Mouse (Mus musculus) cortical plate, adult 2 months (tissue): ENCODE results near the gene Radil. TPM values are rescaled to one million over a fixed set of nuclear protein-coding genes. Genes with fewer than 3 reads are reported as not detected.

Experiments used
- H3K27ac ChIP-seq: fragments of 200-500 bp; 2 replicates; pipeline ENCODE4 v1.5.1; 2012; ENCODE audit warnings: low read length, control low read depth, inconsistent platforms; ENCODE audit not compliant: insufficient read depth
- H3K4me1 ChIP-seq: fragments of 200-500 bp; 2 replicates; pipeline ENCODE4 v1.6.1; 2011; ENCODE audit warnings: low read length; ENCODE audit not compliant: control insufficient read depth, insufficient read depth
- H3K4me3 ChIP-seq: fragments of 200-500 bp; 2 replicates; pipeline ENCODE4 v1.5.1; 2011; ENCODE audit warnings: mild to moderate bottlenecking, low read length, control low read depth; ENCODE audit not compliant: insufficient read depth
- CTCF ChIP-seq: fragments of 200-500 bp; IDR thresholded peaks from 2 replicates; pipeline ENCODE4 v1.5.1; 2011; ENCODE audit warnings: mild to moderate bottlenecking, control low read depth, low read length; ENCODE audit not compliant: insufficient read depth; ENCODE audit errors: extremely low read depth
- POLR2A ChIP-seq: fragments of 200-500 bp; IDR thresholded peaks from 2 replicates; pipeline ENCODE4 v1.6.1; 2011; ENCODE audit warnings: mild to moderate bottlenecking, low read length, control low read depth; ENCODE audit not compliant: insufficient read depth; ENCODE audit errors: extremely low read depth
- polyA plus RNA-seq: library from polyadenylated mRNA; depleted of rRNA; stranded (reverse); fragments of >200 nt; gene quantifications from 2 replicates; pipeline ENCODE4 v1.2.3, GENCODE M21; 2012

Radil gene
- polyA plus RNA-seq, 1 experiment: 17.7 TPM

DNA sequence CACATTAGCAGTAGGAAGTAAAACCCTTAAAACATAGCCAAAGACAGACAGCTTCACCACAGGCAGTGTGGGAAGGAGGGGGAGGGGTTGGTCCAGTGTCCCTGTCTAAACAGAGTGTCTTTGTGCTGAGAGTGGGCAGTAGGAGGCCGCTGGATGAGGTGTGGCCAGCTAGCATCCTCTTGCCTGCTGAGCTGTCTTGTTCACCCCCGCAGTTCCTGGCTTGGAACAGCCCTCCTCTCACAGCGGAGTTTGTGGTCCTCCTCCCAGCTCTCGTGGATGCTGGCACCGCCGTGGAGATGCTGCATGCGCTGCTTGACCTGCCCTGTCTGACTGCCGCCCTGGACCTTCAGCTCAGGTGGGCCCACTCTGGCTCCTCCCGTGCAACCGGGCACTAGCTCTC is 77.2 kb downstream of the Radil start:
- Histone ChIP-seq H3K4me3 (no peak overlapping the region), H3K4me1 (0 out of 2 replicates have a peak, but pooled peaks cover 1% of the 10 kb centered on the region), H3K27ac (peak overlapping the region; percentile 44)
- TF ChIP-seq CTCF (no peak), POLR2A (peak; percentile 46; the same call in 1 of the 2 replicates)

DNA sequence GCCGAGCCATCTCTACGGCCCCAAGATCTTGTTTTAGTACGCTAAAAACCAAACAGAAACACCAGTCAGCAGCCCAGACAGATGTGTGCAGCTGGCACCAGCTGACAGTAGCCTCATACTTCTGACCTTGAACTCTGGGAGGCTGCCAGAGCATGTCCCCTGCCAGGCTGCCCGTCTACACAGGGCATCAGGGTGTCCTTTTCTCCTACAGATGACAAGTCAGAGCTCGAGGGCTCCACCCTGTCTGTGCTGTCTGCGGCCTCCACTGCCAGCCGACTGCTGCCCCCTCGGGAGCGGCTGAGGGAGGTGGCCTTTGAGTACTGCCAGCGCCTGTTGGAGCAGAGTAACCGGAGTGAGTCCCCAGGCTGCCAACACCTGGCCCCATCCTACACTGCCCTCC is 81.1 kb downstream of the Radil start:
- no peak overlapping the region for H3K4me3 ChIP-seq
- TF ChIP-seq POLR2A: no peak
- H3K27ac ChIP-seq: no peak overlapping the region
- 0 out of 2 replicates have a peak, but pooled peaks cover 1% of the 10 kb centered on the region for H3K4me1 ChIP-seq

- H3K4me3 ChIP-seq: no peak overlapping the region
- no peak overlapping the region for H3K27ac ChIP-seq
- TF ChIP-seq CTCF: no peak
- no peak for TF ChIP-seq POLR2A
- no peaks in the 10 kb centered on the region for H3K4me1 ChIP-seq
Observed at GRCm38 (mm10) chr5:142468375-142468774, 82.5 kb downstream of the Radil start.

DNA sequence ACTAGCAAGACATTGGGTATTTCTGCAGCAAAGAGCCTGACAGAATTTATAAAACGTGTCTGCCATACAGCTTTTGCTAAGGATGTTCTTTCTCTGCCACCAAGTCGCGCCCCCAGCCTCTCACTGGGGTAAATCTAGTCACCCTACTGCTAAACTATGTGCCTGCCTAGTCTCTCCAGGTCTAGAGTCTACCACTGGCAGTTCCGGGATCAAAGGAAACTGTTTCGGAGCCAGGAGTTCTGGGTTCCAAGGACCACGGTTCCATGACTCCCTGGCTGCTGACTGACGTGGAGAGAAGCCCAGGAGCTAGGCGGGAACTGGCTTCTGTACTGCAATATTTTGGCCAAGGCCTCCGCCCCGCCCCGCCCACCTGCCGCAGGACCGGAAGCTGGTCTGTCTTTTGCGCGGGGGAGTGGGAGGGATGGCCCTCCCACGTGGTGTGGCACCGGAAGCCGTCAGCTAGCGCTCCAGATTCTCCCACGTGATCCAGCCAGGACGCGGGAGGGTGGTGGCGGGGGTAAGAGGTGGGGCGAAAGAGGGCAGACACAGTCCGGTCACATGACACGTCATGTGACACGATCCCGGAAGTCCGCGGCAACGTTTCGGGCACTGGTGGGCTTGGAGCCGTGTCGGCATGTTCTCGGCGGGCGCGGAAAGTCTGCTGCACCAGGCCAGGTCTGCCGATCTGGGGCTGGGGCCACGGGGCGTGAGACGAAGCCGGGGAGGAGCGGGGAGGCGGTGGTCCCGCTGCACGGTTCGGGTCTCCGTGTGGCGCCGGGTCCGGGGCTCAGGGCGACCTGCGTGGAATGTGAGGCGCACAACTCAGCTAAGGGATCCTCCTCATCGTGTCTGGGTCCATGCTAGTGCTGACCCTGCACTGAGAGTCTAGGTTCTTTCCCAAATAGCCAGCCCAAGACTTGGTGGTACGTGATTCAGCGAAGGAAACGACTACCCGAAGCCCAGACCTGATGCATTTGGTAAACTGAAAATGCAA is 87.1 kb downstream of the Radil start, which contains the start of gene Ap5z1:
Gene Ap5z1, plus strand, starts transcription at position 484 of the 994 bp plus-strand sequence.
- peak within 1 kb of the TSS; percentile 88 for H3K4me3 ChIP-seq
- no peaks in the 10 kb centered on the region for H3K4me1 ChIP-seq
- peak; percentile 44; the same call in 1 of the 2 replicates for TF ChIP-seq POLR2A
- no peak for TF ChIP-seq CTCF
- peak within 1 kb of the TSS; percentile 75 for H3K27ac ChIP-seq

GRCm38 (mm10) chr5:142463011-142463410 is 87.9 kb downstream of the Radil start:
- TF ChIP-seq CTCF (no peak), POLR2A (no peak)
- Histone ChIP-seq H3K27ac (peak overlapping the region; percentile 16; the same call in 1 of the 2 replicates), H3K4me3 (no peak overlapping the region; the same call in 1 of the 2 replicates), H3K4me1 (peaks cover 2% of the 10 kb centered on the region; the same call in 1 of the 2 replicates)

GRCm38 (mm10) chr5:142462641-142462948 is 88.3 kb downstream of the Radil start:
- H3K4me3 ChIP-seq: no peak overlapping the region
- TF ChIP-seq CTCF (no peak), POLR2A (no peak)
- peaks cover 2% of the 10 kb centered on the region; the same call in 1 of the 2 replicates for H3K4me1 ChIP-seq
- H3K27ac ChIP-seq: no peak overlapping the region

DNA sequence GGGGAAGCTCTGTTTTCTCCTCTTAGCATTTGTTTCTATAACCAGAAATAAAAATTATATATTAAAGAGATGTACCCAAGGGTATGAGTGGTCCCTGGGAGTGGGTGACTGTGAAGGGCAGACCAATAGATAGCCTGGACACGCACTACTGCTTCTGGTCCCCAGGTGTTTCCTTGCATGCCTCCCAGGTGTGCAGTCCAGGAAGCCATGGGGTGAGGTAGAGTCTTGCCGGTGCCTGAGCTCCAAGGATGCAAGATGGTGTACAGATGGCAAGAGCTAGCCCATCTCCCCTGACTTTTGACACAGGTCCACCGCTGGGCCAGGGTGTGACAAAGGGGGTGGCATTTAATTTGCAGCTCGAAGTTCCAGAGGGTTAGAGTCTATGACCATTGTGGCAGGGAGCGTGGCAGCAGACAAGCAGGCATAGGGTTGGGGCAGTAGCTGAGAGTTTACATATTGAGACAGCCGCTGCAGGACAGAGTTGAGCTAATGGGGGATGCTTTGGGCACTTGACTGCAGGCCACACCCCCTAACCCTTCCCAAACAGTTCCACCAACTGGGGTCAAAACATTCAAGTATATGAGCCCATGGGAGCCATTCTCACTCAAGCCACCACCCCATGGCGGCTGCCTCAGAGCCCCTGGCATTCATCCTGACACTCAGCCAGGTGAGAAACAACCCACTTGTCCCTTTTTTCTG is 88.8 kb downstream of the Radil start:
- Histone ChIP-seq H3K27ac (no peak overlapping the region), H3K4me3 (no peak overlapping the region), H3K4me1 (peaks cover 2% of the 10 kb centered on the region; the same call in 1 of the 2 replicates)
- no peak for TF ChIP-seq POLR2A
- no peak for TF ChIP-seq CTCF

DNA sequence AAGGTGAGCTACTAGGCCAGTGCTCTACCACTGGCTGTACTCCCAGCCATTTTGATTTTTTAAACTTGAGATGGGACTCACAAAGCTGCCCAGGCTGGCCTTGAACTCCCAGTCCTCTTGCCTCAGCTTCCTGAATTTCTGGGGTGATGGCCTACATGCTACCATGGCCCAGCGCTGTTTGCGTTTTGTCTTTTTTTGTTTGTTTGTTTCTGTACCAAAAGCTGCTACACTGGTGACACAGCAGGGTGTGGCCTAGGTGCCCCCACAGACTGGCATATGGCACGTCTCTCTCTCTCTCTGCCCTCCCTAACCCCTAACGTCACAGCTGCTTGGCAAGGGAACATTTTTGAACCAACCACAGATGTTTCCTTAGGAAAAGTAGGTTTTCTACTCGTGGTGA is 91.1 kb downstream of the Radil start:
- H3K4me1 ChIP-seq: peaks cover 2% of the 10 kb centered on the region; the same call in 1 of the 2 replicates
- H3K4me3 ChIP-seq: no peak overlapping the region
- no peak for TF ChIP-seq CTCF
- no peak for TF ChIP-seq POLR2A
- no peak overlapping the region for H3K27ac ChIP-seq

DNA sequence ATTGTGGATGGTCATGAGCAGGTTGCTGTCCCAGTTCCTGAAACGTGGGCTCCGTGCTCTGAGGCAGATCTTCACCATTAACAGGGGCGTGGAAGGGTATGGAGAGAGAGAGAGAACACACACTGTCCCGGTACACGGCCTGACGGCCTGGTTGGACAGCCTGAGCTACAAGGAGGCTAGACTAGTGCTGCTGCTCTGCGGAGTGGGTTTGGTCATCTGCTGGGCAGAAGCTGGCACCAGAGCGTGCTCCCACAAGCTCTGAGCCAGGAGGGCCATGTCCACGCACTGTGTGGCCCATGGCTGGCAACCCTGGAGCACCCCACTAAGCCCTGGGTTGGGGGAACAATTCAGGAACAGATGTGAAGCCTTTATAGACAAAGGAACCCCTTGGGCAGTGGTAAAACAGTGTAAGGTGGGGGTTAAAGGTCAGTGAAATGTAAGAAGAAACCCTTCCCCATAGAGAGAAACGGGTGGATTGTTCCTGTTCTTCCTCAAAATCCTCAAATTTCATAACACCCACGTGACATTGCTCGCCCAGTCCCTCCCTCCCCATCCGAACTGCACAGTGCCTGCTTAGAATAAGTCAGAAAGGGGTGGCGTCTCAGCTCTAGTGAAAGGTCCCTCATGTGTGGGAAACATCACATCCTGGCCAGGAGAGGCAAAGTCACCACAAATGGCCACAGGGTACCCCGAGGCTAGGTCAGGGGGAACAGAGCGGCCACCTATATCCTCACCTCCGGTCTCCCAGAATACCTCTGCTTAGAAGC is 91.9 kb downstream of the Radil start:
- TF ChIP-seq CTCF: no peak
- no peak for TF ChIP-seq POLR2A
- Histone ChIP-seq H3K4me1 (peaks cover 2% of the 10 kb centered on the region; the same call in 1 of the 2 replicates), H3K27ac (no peak overlapping the region), H3K4me3 (no peak overlapping the region)
